Mouse (Mus musculus): ENCODE measurements around the gene Cfap43. TPM values are rescaled to one million over a fixed set of nuclear protein-coding genes. Genes with fewer than 3 reads are reported as not detected.

The Cfap43 gene
- total RNA-seq, 1 experiment, result 1.5 TPM

- Histone ChIP-seq H3K9me3 (ENCODE audit: control insufficient read depth, insufficient read depth, low read depth, low read length) (no peaks in the 10 kb centered on the region), H3K36me3 (ENCODE audit: control insufficient read depth, insufficient read depth, low read length, poor library complexity, severe bottlenecking) (no peaks in the 10 kb centered on the region; the same call in 1 of the 2 replicates), H3K4me1 (ENCODE audit: control insufficient read depth in 2 of 2, insufficient read depth in 2 of 2, low read length in 2 of 2, poor library complexity in 1 of 2) (no peaks in the 10 kb centered on the region), H3K4me3 (ENCODE audit: insufficient read depth in 1 of 2, low read depth in 1 of 2, low read length in 2 of 2, poor library complexity in 1 of 2, severe bottlenecking in 1 of 2) (peak overlapping the region in 1 of 2 experiments; percentile 67; a peak in 2 of 4 replicates), H3K27ac (ENCODE audit: insufficient read depth, low read depth, low read length, poor library complexity, severe bottlenecking) (no peak overlapping the region), H3K9ac (ENCODE audit: insufficient read depth, low read depth, low read length, poor library complexity, severe bottlenecking) (no peak overlapping the region)
- in situ Hi-C loops (cut with MboI; ENCODE audit: low sequenced_read_pairs in 2 of 2, unreplicated experiment in 2 of 2), result no loop called here
- TF ChIP-seq MAFK (IDR thresholded peaks at IDR 0.05; ENCODE audit: insufficient read depth, low read depth, low read length), result no peak
- TF ChIP-seq ZNF384 (IDR thresholded peaks at IDR 0.05; ENCODE audit: low read depth, low read length), result no peak
- TF ChIP-seq ZC3H11A (IDR thresholded peaks at IDR 0.05; ENCODE audit: borderline replicate concordance, low read depth, low read length), result no peak
- no peak for TF ChIP-seq HCFC1 (IDR thresholded peaks at IDR 0.05; ENCODE audit: borderline replicate concordance, insufficient read depth, low read length)
- TF ChIP-seq CHD2 (IDR thresholded peaks at IDR 0.05; ENCODE audit: low read depth, low read length), result no peak
- no peak for DNase-seq (ENCODE audit: low read depth, low spot score)
Measured at GRCm38 (mm10) chr19:47864721-47865120, 54.4 kb downstream of the Cfap43 start.

DNA sequence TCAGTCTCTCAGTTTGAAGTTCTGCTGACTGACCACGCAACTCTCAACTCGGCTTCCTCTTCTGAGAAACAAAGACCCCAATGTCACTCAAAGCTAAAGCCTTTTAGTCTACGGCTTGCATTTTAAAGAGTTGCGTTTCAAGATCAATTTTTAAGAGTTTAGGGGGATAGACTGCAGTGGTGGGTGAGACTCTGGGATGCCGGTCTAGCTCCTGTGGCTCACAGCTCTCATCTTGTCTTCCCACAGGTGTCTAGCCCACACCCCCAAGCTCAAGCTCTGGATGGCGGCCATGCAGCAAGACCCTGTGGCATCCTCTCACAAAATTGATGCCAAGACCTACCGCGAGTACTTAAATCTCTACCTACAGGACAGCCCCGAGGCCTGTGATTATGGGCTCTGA, 55.0 kb downstream of the Cfap43 start:
- no peaks in the 10 kb centered on the region for H3K9me3 ChIP-seq (ENCODE audit: control insufficient read depth, insufficient read depth, low read depth, low read length)
- no peaks in the 10 kb centered on the region for H3K4me1 ChIP-seq (ENCODE audit: control insufficient read depth in 2 of 2, insufficient read depth in 2 of 2, low read length in 2 of 2, poor library complexity in 1 of 2)
- H3K4me3 ChIP-seq (ENCODE audit: insufficient read depth in 1 of 2, low read depth in 1 of 2, low read length in 2 of 2, poor library complexity in 1 of 2, severe bottlenecking in 1 of 2), result no peak overlapping the region
- in situ Hi-C loops (cut with MboI; ENCODE audit: low sequenced_read_pairs in 2 of 2, unreplicated experiment in 2 of 2), result no loop called here
- TF ChIP-seq HCFC1 (IDR thresholded peaks at IDR 0.05; ENCODE audit: borderline replicate concordance, insufficient read depth, low read length), result no peak
- TF ChIP-seq MAFK (IDR thresholded peaks at IDR 0.05; ENCODE audit: insufficient read depth, low read depth, low read length), result no peak
- TF ChIP-seq ZC3H11A (IDR thresholded peaks at IDR 0.05; ENCODE audit: borderline replicate concordance, low read depth, low read length), result no peak
- no peak for TF ChIP-seq ZNF384 (IDR thresholded peaks at IDR 0.05; ENCODE audit: low read depth, low read length)
- TF ChIP-seq CHD2 (IDR thresholded peaks at IDR 0.05; ENCODE audit: low read depth, low read length), result no peak
- H3K27ac ChIP-seq (ENCODE audit: insufficient read depth, low read depth, low read length, poor library complexity, severe bottlenecking), result no peak overlapping the region
- H3K9ac ChIP-seq (ENCODE audit: insufficient read depth, low read depth, low read length, poor library complexity, severe bottlenecking), result no peak overlapping the region
- DNase-seq (ENCODE audit: low read depth, low spot score), result no peak
- H3K36me3 ChIP-seq (ENCODE audit: control insufficient read depth, insufficient read depth, low read length, poor library complexity, severe bottlenecking), result no peaks in the 10 kb centered on the region; the same call in 1 of the 2 replicates

GRCm38 (mm10) chr19:47862581-47862980, 56.5 kb downstream of the Cfap43 start:
- Histone ChIP-seq H3K4me3 (ENCODE audit: insufficient read depth in 1 of 2, low read depth in 1 of 2, low read length in 2 of 2, poor library complexity in 1 of 2, severe bottlenecking in 1 of 2) (no peak overlapping the region), H3K27ac (ENCODE audit: insufficient read depth, low read depth, low read length, poor library complexity, severe bottlenecking) (no peak overlapping the region), H3K9me3 (ENCODE audit: control insufficient read depth, insufficient read depth, low read depth, low read length) (no peaks in the 10 kb centered on the region), H3K9ac (ENCODE audit: insufficient read depth, low read depth, low read length, poor library complexity, severe bottlenecking) (no peak overlapping the region), H3K4me1 (ENCODE audit: control insufficient read depth in 2 of 2, insufficient read depth in 2 of 2, low read length in 2 of 2, poor library complexity in 1 of 2) (no peaks in the 10 kb centered on the region), H3K36me3 (ENCODE audit: control insufficient read depth, insufficient read depth, low read length, poor library complexity, severe bottlenecking) (peaks cover 6% of the 10 kb centered on the region; the same call in 1 of the 2 replicates)
- TF ChIP-seq MAFK (IDR thresholded peaks at IDR 0.05; ENCODE audit: insufficient read depth, low read depth, low read length) (no peak), ZC3H11A (IDR thresholded peaks at IDR 0.05; ENCODE audit: borderline replicate concordance, low read depth, low read length) (no peak), HCFC1 (IDR thresholded peaks at IDR 0.05; ENCODE audit: borderline replicate concordance, insufficient read depth, low read length) (no peak), ZNF384 (IDR thresholded peaks at IDR 0.05; ENCODE audit: low read depth, low read length) (no peak), CHD2 (IDR thresholded peaks at IDR 0.05; ENCODE audit: low read depth, low read length) (no peak)
- no peak for DNase-seq (ENCODE audit: low read depth, low spot score)
- in situ Hi-C loops (cut with MboI; ENCODE audit: low sequenced_read_pairs in 2 of 2, unreplicated experiment in 2 of 2), result no loop called here

DNA sequence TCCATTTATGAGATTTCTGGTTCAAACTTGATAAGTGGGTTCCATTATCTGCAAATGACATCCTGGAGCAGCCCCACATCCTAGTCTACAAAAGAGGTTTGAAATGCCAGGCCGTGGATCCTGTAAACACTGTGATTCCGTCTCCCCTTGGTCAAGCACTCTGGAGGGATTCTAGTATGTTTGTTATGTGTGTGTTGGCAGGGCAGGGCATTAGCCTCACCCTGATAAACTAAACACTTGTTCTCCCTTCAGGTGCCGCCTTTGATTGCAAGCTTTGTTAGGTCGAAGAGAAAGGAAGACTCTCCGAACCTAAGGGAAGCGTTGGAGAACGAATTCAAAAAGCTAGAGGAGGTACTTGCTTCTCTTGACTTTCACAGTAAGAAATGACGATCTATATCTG, 59.9 kb downstream of the Cfap43 start:
- H3K9ac ChIP-seq (ENCODE audit: insufficient read depth, low read depth, low read length, poor library complexity, severe bottlenecking), result no peak overlapping the region
- in situ Hi-C loops (cut with MboI; ENCODE audit: low sequenced_read_pairs in 2 of 2, unreplicated experiment in 2 of 2), result no loop called here
- TF ChIP-seq HCFC1 (IDR thresholded peaks at IDR 0.05; ENCODE audit: borderline replicate concordance, insufficient read depth, low read length) (no peak), MAFK (IDR thresholded peaks at IDR 0.05; ENCODE audit: insufficient read depth, low read depth, low read length) (no peak), ZC3H11A (IDR thresholded peaks at IDR 0.05; ENCODE audit: borderline replicate concordance, low read depth, low read length) (no peak), CHD2 (IDR thresholded peaks at IDR 0.05; ENCODE audit: low read depth, low read length) (no peak), ZNF384 (IDR thresholded peaks at IDR 0.05; ENCODE audit: low read depth, low read length) (no peak)
- 0 out of 4 replicates have a peak, but pooled peaks cover 0 to 3% of the 10 kb centered on the region in 2 experiments for H3K4me1 ChIP-seq (ENCODE audit: control insufficient read depth in 2 of 2, insufficient read depth in 2 of 2, low read length in 2 of 2, poor library complexity in 1 of 2)
- H3K27ac ChIP-seq (ENCODE audit: insufficient read depth, low read depth, low read length, poor library complexity, severe bottlenecking), result no peak overlapping the region
- no peaks in the 10 kb centered on the region for H3K9me3 ChIP-seq (ENCODE audit: control insufficient read depth, insufficient read depth, low read depth, low read length)
- H3K36me3 ChIP-seq (ENCODE audit: control insufficient read depth, insufficient read depth, low read length, poor library complexity, severe bottlenecking), result peaks cover 6% of the 10 kb centered on the region; the same call in 1 of the 2 replicates
- no peak overlapping the region for H3K4me3 ChIP-seq (ENCODE audit: insufficient read depth in 1 of 2, low read depth in 1 of 2, low read length in 2 of 2, poor library complexity in 1 of 2, severe bottlenecking in 1 of 2)
- no peak for DNase-seq (ENCODE audit: low read depth, low spot score)

All from ES-E14 (cell line).